Mouse (Mus musculus) myocyte (in vitro differentiated cells): ENCODE data around the gene Frmd4a. TPM values are rescaled to one million over a fixed set of nuclear protein-coding genes. Genes with fewer than 3 reads are reported as not detected.

ENCODE experiments used
- H3K27me3 ChIP-seq: one replicate; pipeline ENCODE4 v1.6.1; 2011; ENCODE audit not compliant: control insufficient read depth, insufficient read depth, insufficient read length
- H3K36me3 ChIP-seq: one replicate; pipeline ENCODE4 v1.6.1; 2011; ENCODE audit not compliant: control insufficient read depth, insufficient read depth
- H3K4me2 ChIP-seq: one replicate; pipeline ENCODE4 v1.6.1; 2011; ENCODE audit warnings: low read depth, control low read depth
- H3K4me3 ChIP-seq: one replicate; pipeline ENCODE4 v1.5.1; 2011; ENCODE audit warnings: mild to moderate bottlenecking, control low read depth, moderate library complexity
- H3K79me2 ChIP-seq: one replicate; pipeline ENCODE4 v1.6.1; 2011; ENCODE audit not compliant: control insufficient read depth, insufficient read depth
- H3ac ChIP-seq: one replicate; pipeline ENCODE4 v1.6.1; 2011; ENCODE audit not compliant: control insufficient read depth, insufficient read length
- CEBPB ChIP-seq: IDR thresholded peaks from 2 replicates; pipeline ENCODE4 v1.6.1; 2011; ENCODE audit warnings: mild to moderate bottlenecking, moderate library complexity; ENCODE audit not compliant: poor library complexity, insufficient read depth, severe bottlenecking
- E2F4 ChIP-seq: IDR thresholded peaks from one replicate; pipeline ENCODE4 v1.6.1; 2011; ENCODE audit warnings: mild to moderate bottlenecking, control low read depth, moderate library complexity; ENCODE audit not compliant: insufficient read depth
- MAX ChIP-seq: IDR thresholded peaks from one replicate; pipeline ENCODE4 v1.6.1; 2011; ENCODE audit warnings: low read depth, mild to moderate bottlenecking, control low read depth
- MYOD1 ChIP-seq, 3 experiments: IDR thresholded peaks; one replicate each; pipeline ENCODE4 v1.6.1; 2011; ENCODE audit warnings: control low read depth in 2 of 3, low read depth in 2 of 3, mild to moderate bottlenecking in 2 of 3, moderate library complexity in 1 of 3; ENCODE audit not compliant: insufficient read length in 2 of 3, control insufficient read depth in 1 of 3
- MYOG ChIP-seq, 3 experiments: IDR thresholded peaks; one replicate each; pipeline ENCODE4 v1.6.1; 2011; ENCODE audit warnings: control low read depth in 2 of 3, low read depth in 2 of 3, mild to moderate bottlenecking in 2 of 3; ENCODE audit not compliant: insufficient read length in 2 of 3, control insufficient read depth in 1 of 3, insufficient read depth in 1 of 3
- POLR2A ChIP-seq: IDR thresholded peaks from one replicate; pipeline ENCODE4 v1.6.1; 2011; ENCODE audit warnings: low read depth, mild to moderate bottlenecking, control low read depth, moderate library complexity; ENCODE audit not compliant: insufficient read length
- POLR2AphosphoS2 ChIP-seq: IDR thresholded peaks from one replicate; pipeline ENCODE4 v1.6.1; 2011; ENCODE audit warnings: low read depth, control low read depth; ENCODE audit not compliant: insufficient read length
- REST ChIP-seq: IDR thresholded peaks from one replicate; pipeline ENCODE4 v1.6.1; 2011; ENCODE audit warnings: mild to moderate bottlenecking, control low read depth, moderate library complexity; ENCODE audit not compliant: insufficient read depth, insufficient read length
- SRF ChIP-seq: IDR thresholded peaks from one replicate; pipeline ENCODE4 v1.6.1; 2011; ENCODE audit warnings: low read depth; ENCODE audit not compliant: control insufficient read depth, insufficient read length
- TCF12 ChIP-seq: IDR thresholded peaks from one replicate; pipeline ENCODE4 v1.6.1; 2011; ENCODE audit warnings: mild to moderate bottlenecking, control low read depth; ENCODE audit not compliant: poor library complexity, insufficient read depth, severe bottlenecking
- TCF3 ChIP-seq: IDR thresholded peaks from one replicate; pipeline ENCODE4 v1.6.1; 2011; ENCODE audit warnings: low read depth, control low read depth; ENCODE audit not compliant: insufficient read length
- USF1 ChIP-seq: IDR thresholded peaks from one replicate; pipeline ENCODE4 v1.6.1; 2011; ENCODE audit warnings: low read depth, mild to moderate bottlenecking, control low read depth, moderate library complexity
- polyA plus RNA-seq: library from polyadenylated mRNA; unstranded; fragments of >200 nt; fragmentation: generic; extraction: Trizol; gene quantifications from one replicate; pipeline ENCODE4 v1.2.1, GENCODE M21; 2012; ENCODE audit warnings: missing spikeins

The Frmd4a gene
- polyA plus RNA-seq, 1 experiment, result 24.7 TPM

DNA sequence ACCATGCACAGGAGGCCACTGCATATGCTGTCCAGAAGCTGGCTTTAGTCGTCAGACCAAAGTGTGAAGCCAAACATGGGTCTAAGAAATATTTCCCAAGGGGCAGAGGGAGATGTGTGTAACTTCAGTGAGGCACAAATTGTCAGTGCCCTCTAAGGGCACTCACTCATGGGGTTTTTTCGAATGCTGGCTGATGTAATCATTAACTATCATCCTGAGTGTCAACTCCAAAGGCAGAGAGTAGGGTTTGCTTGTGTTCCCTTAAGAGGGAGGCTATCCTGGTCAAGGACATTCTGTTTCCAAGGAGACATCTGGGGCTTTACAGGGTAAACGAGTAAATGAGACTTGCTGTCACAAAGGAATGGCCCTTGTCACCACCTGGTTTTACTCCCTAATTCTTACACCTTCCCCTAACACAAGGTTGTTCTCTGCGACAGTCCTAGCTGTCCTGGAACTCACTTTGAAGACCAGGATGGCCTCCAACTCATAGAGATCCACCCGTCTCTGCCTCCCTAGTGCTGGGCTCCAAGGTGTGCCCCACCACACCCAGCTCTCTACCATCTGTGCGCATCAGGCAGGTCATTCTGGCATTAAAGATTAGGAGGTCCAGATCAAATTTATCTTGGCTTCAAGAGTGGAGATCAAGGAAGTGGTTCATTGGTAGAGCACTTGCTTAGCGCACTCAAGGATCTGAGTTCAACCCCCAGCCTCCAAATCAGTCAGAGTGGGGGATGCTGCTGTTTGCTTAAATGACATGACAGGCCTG lies 555.2 kb downstream of the Frmd4a start:
- Histone ChIP-seq H3K27me3 (no peaks in the 10 kb centered on the region), H3K36me3 (peaks cover 70% of the 10 kb centered on the region), H3ac (no peak overlapping the region), H3K4me2 (no peak overlapping the region), H3K79me2 (peaks cover 18% of the 10 kb centered on the region), H3K4me3 (no peak overlapping the region)
- TF ChIP-seq MYOD1 (IDR thresholded peaks at IDR 0.05; ENCODE audit: control insufficient read depth in 1 of 3, insufficient read length in 2 of 3, low read depth in 2 of 3) (no peak), MAX (no peak), TCF3 (no peak), REST (no peak), USF1 (no peak), E2F4 (no peak), POLR2AphosphoS2 (no peak), POLR2A (no peak), TCF12 (no peak), CEBPB (no peak), MYOG (IDR thresholded peaks at IDR 0.05; ENCODE audit: control insufficient read depth in 1 of 3, insufficient read depth in 1 of 3, insufficient read length in 2 of 3, low read depth in 2 of 3) (no peak), SRF (no peak)

DNA sequence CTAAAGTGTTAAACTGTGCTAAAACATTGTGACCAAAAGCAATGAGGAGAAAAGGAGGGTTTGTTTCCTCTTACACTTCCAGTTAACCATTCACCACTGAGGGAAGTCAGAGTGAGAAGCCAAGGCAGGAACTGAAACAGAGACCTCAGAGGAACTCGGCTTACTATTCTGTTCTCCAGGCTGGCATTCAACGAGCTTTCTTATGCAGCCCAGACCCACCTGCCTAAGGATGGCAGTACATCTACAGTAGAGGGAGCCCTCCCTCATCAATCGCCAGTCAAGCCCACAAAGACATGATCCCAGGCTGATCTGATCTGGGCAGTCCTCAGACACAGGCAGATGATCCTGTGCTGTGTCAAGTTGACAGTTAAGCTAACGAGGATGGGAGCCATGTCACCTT lies 555.9 kb downstream of the Frmd4a start:
- Histone ChIP-seq H3K27me3 (no peaks in the 10 kb centered on the region), H3K79me2 (peaks cover 22% of the 10 kb centered on the region), H3K4me2 (no peak overlapping the region), H3K36me3 (peaks cover 73% of the 10 kb centered on the region), H3ac (no peak overlapping the region), H3K4me3 (no peak overlapping the region)
- TF ChIP-seq MYOD1 (IDR thresholded peaks at IDR 0.05; ENCODE audit: control insufficient read depth in 1 of 3, insufficient read length in 2 of 3, low read depth in 2 of 3) (no peak), POLR2AphosphoS2 (peak; percentile 34)

DNA sequence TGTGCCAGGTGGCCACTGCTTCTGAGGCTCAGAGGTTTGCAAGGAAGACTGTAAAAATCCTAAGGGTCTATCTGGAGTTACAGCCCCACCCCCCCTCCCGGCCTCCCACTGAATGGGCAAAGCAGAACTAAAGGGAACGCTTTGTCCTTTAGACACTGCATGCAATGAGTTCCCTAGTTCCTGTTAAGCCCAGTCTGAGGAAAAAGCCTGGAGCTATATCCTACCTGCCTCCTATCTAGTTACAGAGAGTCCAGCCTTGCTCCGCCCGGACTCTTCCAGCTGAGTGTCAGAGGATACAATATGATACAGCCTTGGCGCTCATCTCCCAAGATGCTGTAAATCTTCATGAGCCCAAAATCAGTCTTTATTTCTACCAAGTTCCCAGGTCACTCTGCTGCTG lies 556.7 kb downstream of the Frmd4a start:
- Histone ChIP-seq H3K79me2 (peaks cover 26% of the 10 kb centered on the region), H3ac (no peak overlapping the region), H3K4me3 (no peak overlapping the region), H3K27me3 (no peaks in the 10 kb centered on the region), H3K4me2 (no peak overlapping the region), H3K36me3 (peaks cover 81% of the 10 kb centered on the region)
- no peak for TF ChIP-seq TCF3
- no peak for TF ChIP-seq MYOG (IDR thresholded peaks at IDR 0.05; ENCODE audit: control insufficient read depth in 1 of 3, insufficient read depth in 1 of 3, insufficient read length in 2 of 3, low read depth in 2 of 3)
- no peak for TF ChIP-seq POLR2A
- no peak for TF ChIP-seq SRF
- no peak for TF ChIP-seq CEBPB
- no peak for TF ChIP-seq POLR2AphosphoS2
- no peak for TF ChIP-seq REST
- TF ChIP-seq TCF12, result no peak
- TF ChIP-seq USF1, result no peak
- TF ChIP-seq MYOD1 (IDR thresholded peaks at IDR 0.05; ENCODE audit: control insufficient read depth in 1 of 3, insufficient read length in 2 of 3, low read depth in 2 of 3), result no peak
- no peak for TF ChIP-seq MAX
- no peak for TF ChIP-seq E2F4

DNA sequence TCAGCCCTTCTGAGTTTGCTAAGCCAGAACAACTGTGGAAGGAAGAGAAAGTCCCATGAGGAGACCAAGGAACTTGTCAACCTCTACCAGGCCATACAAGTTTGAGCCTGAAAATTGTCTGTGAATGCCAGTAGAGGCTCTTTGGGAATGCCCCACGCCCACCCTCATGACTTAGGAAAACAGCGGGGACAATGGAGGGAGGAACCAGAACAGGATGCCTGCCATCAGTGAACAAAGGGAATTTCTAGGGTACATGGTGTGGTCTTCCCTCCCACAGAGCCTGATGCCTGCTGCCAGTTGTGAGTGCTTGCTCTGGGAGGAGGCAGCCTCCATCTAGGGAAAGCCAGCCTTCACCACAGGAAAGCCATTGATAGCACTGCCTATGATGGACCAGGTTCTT lies 557.6 kb downstream of the Frmd4a start:
- no peak overlapping the region for H3ac ChIP-seq
- peaks cover 80% of the 10 kb centered on the region for H3K36me3 ChIP-seq
- TF ChIP-seq POLR2AphosphoS2, result no peak
- TF ChIP-seq CEBPB, result no peak
- peak in 1 of 3 experiments; percentile 44 for TF ChIP-seq MYOG (IDR thresholded peaks at IDR 0.05; ENCODE audit: control insufficient read depth in 1 of 3, insufficient read depth in 1 of 3, insufficient read length in 2 of 3, low read depth in 2 of 3)

DNA sequence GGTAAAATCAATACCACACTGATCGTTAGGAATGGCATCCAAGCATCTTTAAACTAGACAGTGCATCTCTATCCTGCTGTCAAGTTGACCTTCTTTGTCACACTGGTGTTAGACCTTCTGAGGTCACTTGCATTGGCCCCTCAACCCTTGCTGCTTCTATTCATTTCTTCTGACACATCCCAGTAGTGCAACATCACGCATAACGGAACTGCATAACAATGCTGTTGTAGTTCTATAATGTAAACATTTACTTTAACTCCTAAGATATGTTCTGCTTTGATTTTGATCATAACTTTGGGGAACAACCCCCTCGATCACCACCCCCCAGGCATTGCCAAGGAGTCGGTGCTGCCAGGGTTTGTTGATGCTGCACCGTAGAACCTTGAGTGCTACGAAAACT lies 558.5 kb downstream of the Frmd4a start:
- H3K27me3 ChIP-seq, result no peaks in the 10 kb centered on the region
- no peak overlapping the region for H3K4me2 ChIP-seq
- TF ChIP-seq REST (no peak), MAX (no peak), TCF12 (no peak), TCF3 (no peak), USF1 (no peak), E2F4 (no peak), POLR2AphosphoS2 (no peak), POLR2A (no peak), MYOD1 (IDR thresholded peaks at IDR 0.05; ENCODE audit: control insufficient read depth in 1 of 3, insufficient read length in 2 of 3, low read depth in 2 of 3) (no peak), MYOG (IDR thresholded peaks at IDR 0.05; ENCODE audit: control insufficient read depth in 1 of 3, insufficient read depth in 1 of 3, insufficient read length in 2 of 3, low read depth in 2 of 3) (no peak), CEBPB (no peak), SRF (no peak)
- H3K4me3 ChIP-seq, result no peak overlapping the region
- peaks cover 80% of the 10 kb centered on the region for H3K36me3 ChIP-seq
- H3ac ChIP-seq, result no peak overlapping the region
- peaks cover 25% of the 10 kb centered on the region for H3K79me2 ChIP-seq

More for the DNA sequence above, 557.6 kb downstream of the Frmd4a start:
- Histone ChIP-seq H3K4me3 (no peak overlapping the region), H3K27me3 (no peaks in the 10 kb centered on the region), H3K4me2 (no peak overlapping the region), H3K79me2 (peaks cover 28% of the 10 kb centered on the region)
